Mouse (Mus musculus) E14TG2a.4 (cell line): ENCODE data around the gene Slc41a2.

Source experiments
- CTCF ChIP-seq: conservative IDR thresholded peaks from 2 replicates; pipeline ENCODE4 v1.5.1; 2014; ENCODE audit warnings: low read length
- NANOG ChIP-seq: IDR thresholded peaks from 2 replicates; pipeline ENCODE4 v1.6.1; 2014; ENCODE audit warnings: borderline replicate concordance, low read length, mixed read lengths
- POU5F1 ChIP-seq: IDR thresholded peaks from 2 replicates; pipeline ENCODE4 v1.6.1; 2014; ENCODE audit warnings: low read length, borderline replicate concordance

DNA sequence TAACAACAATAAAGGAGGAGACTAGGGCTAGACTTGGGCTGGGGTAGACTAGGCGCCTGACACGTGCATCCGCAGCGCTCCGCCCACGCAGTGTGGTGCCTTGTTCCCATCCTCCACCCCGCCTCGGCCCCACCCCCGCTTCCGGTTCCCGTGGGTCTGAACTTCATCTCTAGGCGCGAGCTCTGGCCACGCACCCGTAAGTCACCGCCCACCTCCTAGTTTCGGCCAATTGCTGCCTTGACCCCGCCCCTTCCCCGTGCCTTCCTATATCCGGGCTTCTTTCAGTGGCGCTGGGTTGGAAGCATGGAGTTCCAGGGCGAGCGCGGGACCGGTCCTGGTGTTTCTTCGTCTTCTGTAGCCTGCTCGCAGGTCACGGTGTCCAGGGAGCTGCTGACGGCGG, 22.3 kb upstream of the Slc41a2 start, which contains the start of gene D10Wsu102e:
- TF ChIP-seq CTCF, result no peak
- TF ChIP-seq NANOG, result no peak
- TF ChIP-seq POU5F1, result no peak
